Mouse (Mus musculus) C2C12 (cell line): Measurements from ENCODE around the gene Scn4b. TPM values are rescaled to one million over a fixed set of nuclear protein-coding genes. Genes with fewer than 3 reads are reported as not detected.

ENCODE experiments used
- H3K27me3 ChIP-seq: one replicate; pipeline ENCODE4 v1.6.1; 2011; ENCODE audit not compliant: control insufficient read depth, insufficient read depth, insufficient read length
- H3K36me3 ChIP-seq: one replicate; pipeline ENCODE4 v1.6.1; 2011; ENCODE audit not compliant: control insufficient read depth, insufficient read depth
- H3K4me3 ChIP-seq: one replicate; pipeline ENCODE4 v1.5.1; 2011; ENCODE audit warnings: mild to moderate bottlenecking, control low read depth; ENCODE audit not compliant: poor library complexity, insufficient read depth, severe bottlenecking
- H3K79me2 ChIP-seq: one replicate; pipeline ENCODE4 v1.6.1; 2011; ENCODE audit not compliant: control insufficient read depth, insufficient read depth
- H3K79me3 ChIP-seq: one replicate; pipeline ENCODE4 v1.6.1; 2011; ENCODE audit warnings: low read depth, control low read depth
- H3ac ChIP-seq: one replicate; pipeline ENCODE3; 2011; ENCODE audit warnings: low read depth; ENCODE audit not compliant: control insufficient read depth, insufficient read length
- CEBPB ChIP-seq: IDR thresholded peaks from one replicate; pipeline ENCODE4 v1.6.1; 2011; ENCODE audit warnings: low read depth, mild to moderate bottlenecking, control low read depth, moderate library complexity
- CTCF ChIP-seq: IDR thresholded peaks from one replicate; pipeline ENCODE4 v1.5.1; 2011; ENCODE audit not compliant: control insufficient read depth, insufficient read depth, insufficient read length
- FOSL1 ChIP-seq: IDR thresholded peaks from one replicate; pipeline ENCODE4 v1.8.0; 2011; ENCODE audit warnings: mild to moderate bottlenecking, low read length; ENCODE audit not compliant: poor library complexity, insufficient read depth, severe bottlenecking
- MAX ChIP-seq: IDR thresholded peaks from one replicate; pipeline ENCODE4 v1.6.1; 2011; ENCODE audit warnings: mild to moderate bottlenecking, control low read depth
- MYOD1 ChIP-seq: IDR thresholded peaks from one replicate; pipeline ENCODE4 v1.6.1; 2011; ENCODE audit warnings: low read depth; ENCODE audit not compliant: control insufficient read depth, insufficient read length
- MYOG ChIP-seq: IDR thresholded peaks from one replicate; pipeline ENCODE4 v1.6.1; 2011; ENCODE audit not compliant: control insufficient read depth, insufficient read length; ENCODE audit errors: extremely low read depth
- USF1 ChIP-seq: IDR thresholded peaks from one replicate; pipeline ENCODE4 v1.6.1; 2011; ENCODE audit warnings: low read depth, mild to moderate bottlenecking, control low read depth, moderate library complexity
- polyA plus RNA-seq: library from polyadenylated mRNA; unstranded; fragments of >200 nt; fragmentation: generic; extraction: Trizol; gene quantifications from one replicate; pipeline ENCODE4 v1.2.1, GENCODE M21; 2012; ENCODE audit warnings: missing spikeins

Scn4b gene
- polyA plus RNA-seq, 1 experiment = 0.01 TPM

DNA sequence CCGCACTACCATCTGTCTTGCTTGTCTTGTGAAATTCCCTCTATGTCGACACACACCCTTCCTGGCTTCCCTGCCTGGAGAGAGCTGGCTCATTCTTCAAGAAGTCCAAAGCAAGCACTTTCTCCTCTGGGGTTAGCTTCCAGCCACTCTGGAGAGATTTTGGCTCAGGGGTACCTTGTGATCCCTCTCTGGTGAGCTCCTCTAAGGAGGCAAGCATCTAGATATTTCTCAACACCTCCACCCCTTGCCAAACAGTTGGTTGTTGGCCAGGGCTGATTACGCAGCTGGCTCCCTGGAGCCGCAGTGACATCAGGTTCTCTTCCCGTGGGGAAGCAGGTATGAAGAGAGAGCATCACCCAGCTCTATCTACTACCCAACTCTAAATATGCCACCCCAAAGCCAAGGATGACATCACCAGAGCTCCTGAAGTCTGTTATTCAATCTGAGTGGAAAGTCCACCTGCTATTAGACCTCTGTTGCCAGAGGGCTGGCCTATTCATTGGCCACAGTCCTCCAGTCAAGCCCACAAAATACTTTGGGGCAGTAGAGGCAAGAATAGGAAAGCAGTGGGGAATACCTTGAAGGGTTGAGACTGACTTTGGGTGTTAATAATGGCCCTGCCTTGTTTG is 63.2 kb downstream of the Scn4b start:
- Histone ChIP-seq H3K79me3 (no peaks in the 10 kb centered on the region), H3K79me2 (no peaks in the 10 kb centered on the region), H3K36me3 (no peaks in the 10 kb centered on the region), H3ac (no peak overlapping the region), H3K27me3 (peaks cover 11% of the 10 kb centered on the region), H3K4me3 (no peak overlapping the region)
- TF ChIP-seq MYOD1 = no peak
- TF ChIP-seq USF1 = no peak
- TF ChIP-seq CTCF = no peak
- TF ChIP-seq MYOG = no peak
- no peak for TF ChIP-seq CEBPB
- TF ChIP-seq MAX = no peak
- TF ChIP-seq FOSL1 = no peak

DNA sequence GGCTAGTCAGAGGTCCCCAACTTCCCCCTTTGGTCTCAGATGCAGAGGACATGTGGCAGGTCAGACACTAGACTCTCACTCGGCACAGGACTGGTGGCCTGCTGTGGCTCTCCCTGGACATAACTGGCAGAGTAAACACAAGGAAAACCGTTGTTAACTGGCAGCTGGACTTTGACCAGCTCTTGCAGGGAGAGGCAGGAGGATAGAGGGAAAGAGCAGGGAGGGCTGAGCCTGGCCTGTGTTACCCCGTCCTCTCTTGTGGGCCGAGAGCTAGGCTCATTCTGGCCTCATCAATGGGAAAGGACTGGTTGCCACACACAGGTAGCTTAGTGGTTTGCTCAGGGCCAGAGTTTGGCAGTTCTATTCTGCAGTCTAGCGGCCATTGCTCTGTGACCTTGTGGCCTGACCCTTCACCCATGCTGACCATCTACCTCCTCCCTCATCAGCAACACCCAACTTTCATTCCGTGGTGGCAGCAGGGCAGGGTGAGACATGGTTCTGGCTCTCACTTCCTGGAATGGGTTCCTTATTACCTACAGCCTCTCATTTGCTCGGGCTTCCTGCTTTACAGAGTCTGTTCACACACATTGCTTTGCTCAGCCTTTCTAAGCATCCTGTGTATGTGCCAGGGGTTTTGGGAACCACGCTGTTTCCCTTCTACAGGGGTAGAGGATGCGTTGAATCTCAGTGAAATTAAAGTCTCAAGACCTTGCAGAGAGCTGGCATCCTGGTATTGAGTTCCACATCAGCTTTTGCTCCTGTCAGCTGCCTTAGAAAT is 64.0 kb downstream of the Scn4b start:
- Histone ChIP-seq H3K79me2 (no peaks in the 10 kb centered on the region), H3K27me3 (peaks cover 11% of the 10 kb centered on the region), H3K79me3 (no peaks in the 10 kb centered on the region), H3K36me3 (no peaks in the 10 kb centered on the region), H3ac (no peak overlapping the region), H3K4me3 (no peak overlapping the region)
- TF ChIP-seq MAX (no peak), CTCF (no peak), MYOD1 (no peak), CEBPB (no peak), USF1 (no peak), FOSL1 (no peak), MYOG (no peak)

Other genes starting within 250 kb of the Scn4b start
- gene Atp5l, start 217.7 kb upstream of the Scn4b start, polyA plus RNA-seq = 734 TPM
- gene Ube4a, start 172.8 kb upstream of the Scn4b start, polyA plus RNA-seq = 13.7 TPM
- not detected for gene Cd3g, start 158.0 kb upstream of the Scn4b start, polyA plus RNA-seq
- gene Cd3d, start 156.6 kb upstream of the Scn4b start, polyA plus RNA-seq = not detected
- gene Cd3e, start 128.8 kb upstream of the Scn4b start, polyA plus RNA-seq = not detected
- not detected for gene Mpzl2, start 98.6 kb upstream of the Scn4b start, polyA plus RNA-seq
- gene Mpzl3, start 83.2 kb upstream of the Scn4b start, polyA plus RNA-seq = 0.35 TPM
- not detected for gene Jaml, start 59.2 kb upstream of the Scn4b start, polyA plus RNA-seq
- gene Scn2b, start 20.6 kb upstream of the Scn4b start, polyA plus RNA-seq = not detected
- gene BC049352, start 43.6 kb downstream of the Scn4b start, polyA plus RNA-seq = not detected
- not detected for gene Tmprss4, start 65.7 kb downstream of the Scn4b start, polyA plus RNA-seq
- gene Il10ra, start 130.8 kb downstream of the Scn4b start, polyA plus RNA-seq = not detected
- gene Tmprss13, start 180.7 kb downstream of the Scn4b start, polyA plus RNA-seq = not detected
- gene Fxyd6, start 231.8 kb downstream of the Scn4b start, polyA plus RNA-seq = not detected